Mouse (Mus musculus) adrenal gland, adult 2 months (tissue): ENCODE measurements around the gene Rd3l. TPM values are rescaled to one million over a fixed set of nuclear protein-coding genes. Genes with fewer than 3 reads are reported as not detected.
"Not testable (repeated sequence)": the region's sequence is repeated elsewhere in the genome, so short reads cannot be mapped to it uniquely, and the experiment has no call there.

Experiments
- DNase-seq: peaks from one replicate; pipeline ENCODE4 v3.0.0; 2021
- polyA plus RNA-seq: library from polyadenylated mRNA; depleted of rRNA; stranded (reverse); fragments of >200 nt; gene quantifications from 2 replicates; pipeline ENCODE4 v1.2.3, GENCODE M21; 2012
- total RNA-seq, 2 experiments: library from RNA; stranded (reverse); gene quantifications; 2 replicates each; pipeline ENCODE4 v1.2.3; 2021

Rd3l gene
- total and polyA plus RNA-seq, 3 experiments = not detected

GRCm38 (mm10) chr12:111966683-111967173 is 14.4 kb downstream of the Rd3l start, which contains the start of gene Atp5mpl:
Gene Atp5mpl, minus strand, starts transcription at chr12:111966977.
- DNase-seq = peak; percentile 97

GRCm38 (mm10) chr12:111963339-111963738 is 17.8 kb downstream of the Rd3l start:
- no peak for DNase-seq

GRCm38 (mm10) chr12:111958101-111958865 is 22.8 kb downstream of the Rd3l start:
- peak; percentile 79 for DNase-seq

GRCm38 (mm10) chr12:111956173-111956572 is 24.9 kb downstream of the Rd3l start:
- DNase-seq = no peak

DNA sequence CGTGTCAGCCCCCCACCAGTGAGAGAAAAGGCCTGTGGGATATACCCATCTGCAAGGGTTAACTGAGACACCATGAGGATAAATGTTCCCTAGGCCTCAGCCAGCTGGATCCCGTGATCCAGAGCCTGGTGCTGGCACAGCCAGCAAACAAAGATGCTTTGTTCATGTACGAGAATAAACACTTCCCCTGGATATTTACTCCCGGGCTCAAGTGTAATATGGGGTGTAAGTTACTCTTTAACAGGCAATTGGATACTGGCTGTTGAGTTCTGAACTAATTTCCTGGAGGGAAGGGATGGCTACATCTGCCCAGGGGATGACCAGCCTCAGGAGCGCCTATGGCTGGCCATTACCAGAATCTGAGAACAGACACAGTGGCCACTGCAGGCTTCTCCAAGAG is 29.4 kb downstream of the Rd3l start:
- no peak for DNase-seq

GRCm38 (mm10) chr12:111950486-111950885 is 30.6 kb downstream of the Rd3l start:
- DNase-seq = no peak

DNA sequence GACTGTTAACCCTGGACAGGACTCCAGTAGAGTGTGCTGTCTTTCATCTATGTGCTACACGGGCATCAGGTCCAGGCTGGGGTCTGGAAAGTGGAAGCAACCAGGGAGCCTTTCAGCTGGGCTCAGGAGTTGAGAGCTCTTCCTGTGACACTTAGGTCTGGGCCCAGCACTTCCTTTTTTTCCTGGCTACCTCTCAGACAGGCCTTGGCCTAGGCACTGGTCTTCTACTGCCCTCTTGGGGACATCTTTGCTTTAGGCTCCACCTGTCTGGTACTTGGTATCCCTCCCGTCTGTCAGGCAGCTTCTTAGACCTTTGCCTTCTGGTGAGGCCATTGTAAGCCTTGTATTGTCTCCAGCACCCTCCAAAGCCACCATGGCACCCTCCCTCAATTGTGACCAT is 34.4 kb downstream of the Rd3l start:
- peak; percentile 70 for DNase-seq

DNA sequence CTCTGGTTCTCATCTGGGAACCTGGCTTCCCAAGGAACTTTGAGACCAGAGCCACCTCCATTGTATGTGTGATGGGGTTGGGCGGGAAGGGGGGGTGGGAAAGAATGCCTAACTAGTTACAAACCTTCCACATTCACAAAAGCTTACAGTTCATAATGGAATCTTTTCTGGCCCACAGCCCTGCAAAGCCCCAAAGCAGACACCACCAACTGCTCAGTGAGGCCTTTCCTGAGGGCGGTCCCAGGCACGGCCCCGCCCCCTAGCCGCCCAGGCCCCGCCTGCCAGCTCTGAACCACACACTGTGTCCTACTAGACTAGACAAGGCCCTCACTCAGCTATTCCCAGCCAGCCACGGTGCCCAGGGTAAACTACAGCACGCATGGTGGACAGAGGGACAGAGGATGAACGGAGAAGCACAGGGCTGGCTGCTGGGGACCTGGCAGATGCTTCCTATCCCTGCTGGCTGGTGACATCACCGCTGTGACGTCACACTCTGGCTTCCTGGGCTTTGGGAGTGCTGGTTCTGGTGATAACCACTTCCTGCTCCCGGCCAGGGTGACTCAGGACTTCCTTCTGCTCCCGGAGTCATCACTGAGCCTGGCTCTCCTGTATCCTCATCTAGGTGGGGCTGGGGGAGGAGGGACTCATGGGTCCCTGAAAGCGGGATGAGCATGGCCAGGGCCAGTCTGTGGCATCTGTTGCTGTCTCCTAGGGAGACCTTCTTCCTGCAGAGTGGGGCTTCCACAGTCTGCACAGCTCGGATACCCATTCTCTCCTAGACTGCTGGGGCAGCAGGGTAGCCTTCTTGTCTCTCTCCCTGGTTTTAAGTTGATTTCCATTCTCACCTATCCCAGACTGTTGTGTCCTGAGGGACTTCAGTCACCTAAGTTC is 35.1 kb downstream of the Rd3l start:
- not testable (repeated sequence) for DNase-seq

DNA sequence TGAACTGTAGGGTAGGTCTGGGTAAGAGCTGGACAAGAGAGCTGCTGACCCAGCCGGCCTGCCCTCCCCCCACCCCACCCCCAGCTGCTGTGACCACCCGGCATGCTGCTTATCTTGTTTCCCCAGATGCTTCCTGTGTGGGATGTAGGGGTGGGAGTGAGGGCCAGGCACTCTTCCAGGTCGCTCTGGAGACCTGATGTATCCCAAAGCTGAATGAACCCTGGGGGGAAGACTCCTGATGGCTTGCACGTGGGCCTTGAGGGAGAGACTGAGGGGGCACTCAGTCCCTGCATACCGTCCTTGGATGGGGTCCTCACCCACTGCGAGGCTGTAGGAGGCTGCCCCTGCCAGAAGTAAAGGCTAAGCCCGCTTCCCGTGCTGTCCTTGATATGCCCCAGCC is 36.0 kb downstream of the Rd3l start:
- DNase-seq = peak; percentile 46

DNA sequence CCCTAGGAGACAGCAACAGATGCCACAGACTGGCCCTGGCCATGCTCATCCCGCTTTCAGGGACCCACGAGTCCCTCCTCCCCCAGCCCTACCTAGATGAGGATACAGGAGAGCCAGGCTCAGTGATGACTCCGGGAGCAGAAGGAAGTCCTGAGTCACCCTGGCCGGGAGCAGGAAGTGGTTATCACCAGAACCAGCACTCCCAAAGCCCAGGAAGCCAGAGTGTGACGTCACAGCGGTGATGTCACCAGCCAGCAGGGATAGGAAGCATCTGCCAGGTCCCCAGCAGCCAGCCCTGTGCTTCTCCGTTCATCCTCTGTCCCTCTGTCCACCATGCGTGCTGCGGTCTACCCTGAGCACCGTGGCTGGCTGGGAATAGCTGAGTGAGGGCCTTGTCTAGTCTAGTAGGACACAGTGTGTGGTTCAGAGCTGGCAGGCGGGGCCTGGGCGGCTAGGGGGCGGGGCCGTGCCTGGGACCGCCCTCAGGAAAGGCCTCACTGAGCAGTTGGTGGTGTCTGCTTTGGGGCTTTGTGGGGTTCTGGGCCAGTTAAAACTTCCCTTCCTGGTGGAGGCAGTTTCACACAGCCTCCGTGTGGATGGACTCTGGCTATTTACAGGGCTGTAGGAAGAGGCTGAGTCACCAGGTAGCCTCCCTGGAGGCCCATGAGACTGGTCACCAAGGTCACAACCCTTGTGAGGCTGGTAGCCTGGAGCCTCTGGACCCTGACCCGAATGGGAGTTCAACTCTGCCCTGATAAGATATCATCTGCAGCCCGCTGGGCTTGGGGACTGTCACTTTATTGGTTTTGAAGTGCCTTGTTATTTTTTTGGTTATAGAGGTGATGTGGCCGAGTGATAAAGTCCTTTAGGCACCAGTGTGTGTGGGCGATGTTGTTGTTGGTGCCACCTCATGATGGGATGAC is 36.8 kb downstream of the Rd3l start:
- DNase-seq = peak; percentile 64

- no peak for DNase-seq
These were observed 37.6 kb downstream of the Rd3l start for GRCm38 (mm10) chr12:111943421-111944064.

GRCm38 (mm10) chr12:111938623-111939177 is 42.4 kb downstream of the Rd3l start:
- no peak for DNase-seq

GRCm38 (mm10) chr12:111936706-111937550 is 44.2 kb downstream of the Rd3l start:
- no peak for DNase-seq

- no peak for DNase-seq
These were observed 47.1 kb downstream of the Rd3l start for GRCm38 (mm10) chr12:111933971-111934370.

GRCm38 (mm10) chr12:111933032-111933704 is 47.9 kb downstream of the Rd3l start:
- peak; percentile 76 for DNase-seq

- no peak for DNase-seq
These were observed 48.6 kb downstream of the Rd3l start for GRCm38 (mm10) chr12:111932513-111932912.

DNA sequence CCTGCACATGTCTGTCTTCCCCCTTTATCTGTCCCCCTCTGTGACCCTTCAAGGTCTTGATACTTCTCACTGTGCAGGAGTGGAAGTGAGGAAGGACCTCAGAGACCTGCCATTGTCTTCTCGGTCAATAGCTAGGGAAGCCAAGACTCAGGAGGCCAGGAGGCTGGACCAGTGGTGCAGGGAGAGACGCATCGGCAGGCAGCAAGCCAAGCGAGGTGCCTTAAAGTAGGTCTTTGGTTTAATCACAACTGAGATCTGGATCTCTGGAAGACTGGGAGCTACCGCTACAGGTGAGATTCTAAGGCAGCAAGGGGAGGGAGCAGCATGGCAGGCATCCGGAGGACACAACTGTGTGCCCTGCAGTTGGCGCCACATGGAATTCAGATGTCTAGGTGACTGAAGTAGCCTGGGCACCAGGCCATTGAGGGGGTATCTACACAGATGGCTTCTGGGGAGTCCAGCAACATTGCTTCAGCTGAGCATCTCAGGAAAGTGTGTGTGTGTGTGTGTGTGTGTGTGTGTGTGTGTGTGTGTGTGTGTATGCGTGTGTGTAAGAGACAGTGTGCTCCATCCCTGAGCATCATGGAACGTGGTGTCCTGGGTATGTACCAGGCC is 49.6 kb downstream of the Rd3l start:
- DNase-seq = no peak
